Mouse (Mus musculus): Measurements from ENCODE around the gene Dab2ip.

Gene Dab2ip

GRCm38 (mm10) chr2:35557911-35558825 lies at the start of gene Dab2ip:
Gene Dab2ip (plus strand): TSS chr2:35558266.
- DNase-seq (ENCODE audit: low spot score in 2 of 2): no peak

- no peak for DNase-seq (ENCODE audit: low spot score in 2 of 2)
These were observed 49.3 kb upstream of the Dab2ip start for GRCm38 (mm10) chr2:35508597-35509342.

- DNase-seq (ENCODE audit: low spot score in 2 of 2): no peak
These were observed 48.8 kb upstream of the Dab2ip start for GRCm38 (mm10) chr2:35509343-35509667.

GRCm38 (mm10) chr2:35509888-35510287 lies 48.2 kb upstream of the Dab2ip start:
- no peak for DNase-seq (ENCODE audit: low spot score in 2 of 2)

- no peak for DNase-seq (ENCODE audit: low spot score in 2 of 2)
These were observed 47.1 kb upstream of the Dab2ip start for GRCm38 (mm10) chr2:35510920-35511319.

GRCm38 (mm10) chr2:35512226-35512625 lies 45.8 kb upstream of the Dab2ip start:
- no peak for DNase-seq (ENCODE audit: low spot score in 2 of 2)

- DNase-seq (ENCODE audit: low spot score in 2 of 2): peak in 1 of 2 experiments; percentile 59
These were observed 43.8 kb upstream of the Dab2ip start for GRCm38 (mm10) chr2:35514051-35514892.

- no peak for DNase-seq (ENCODE audit: low spot score in 2 of 2)
These were observed 31.3 kb upstream of the Dab2ip start for GRCm38 (mm10) chr2:35526612-35527242.

GRCm38 (mm10) chr2:35529086-35529485 lies 29.0 kb upstream of the Dab2ip start:
- DNase-seq (ENCODE audit: low spot score in 2 of 2): no peak

- DNase-seq (ENCODE audit: low spot score in 2 of 2): no peak
These were observed 28.2 kb upstream of the Dab2ip start for GRCm38 (mm10) chr2:35529856-35530255.

GRCm38 (mm10) chr2:35530732-35531131 lies 27.3 kb upstream of the Dab2ip start:
- no peak for DNase-seq (ENCODE audit: low spot score in 2 of 2)

GRCm38 (mm10) chr2:35533646-35534045 lies 24.4 kb upstream of the Dab2ip start:
- no peak for DNase-seq (ENCODE audit: low spot score in 2 of 2)

GRCm38 (mm10) chr2:35539276-35539972 lies 18.6 kb upstream of the Dab2ip start:
- peak; percentile 84 for DNase-seq (ENCODE audit: low spot score in 2 of 2)

GRCm38 (mm10) chr2:35540798-35541197 lies 17.3 kb upstream of the Dab2ip start:
- DNase-seq (ENCODE audit: low spot score in 2 of 2): no peak

GRCm38 (mm10) chr2:35544717-35545116 lies 13.3 kb upstream of the Dab2ip start:
- DNase-seq (ENCODE audit: low spot score in 2 of 2): peak; percentile 68 to 79

GRCm38 (mm10) chr2:35545125-35545590 lies 12.9 kb upstream of the Dab2ip start:
- peak in 1 of 2 experiments; percentile 63 for DNase-seq (ENCODE audit: low spot score in 2 of 2)

- DNase-seq (ENCODE audit: low spot score in 2 of 2): no peak
These were observed 11.6 kb upstream of the Dab2ip start for GRCm38 (mm10) chr2:35546462-35546861.

- DNase-seq (ENCODE audit: low spot score in 2 of 2): no peak
These were observed 8.9 kb upstream of the Dab2ip start for GRCm38 (mm10) chr2:35549191-35549590.

GRCm38 (mm10) chr2:35550097-35550496 lies 8.0 kb upstream of the Dab2ip start:
- no peak for DNase-seq (ENCODE audit: low spot score in 2 of 2)

- no peak for DNase-seq (ENCODE audit: low spot score in 2 of 2)
These were observed 1.1 kb upstream of the Dab2ip start for GRCm38 (mm10) chr2:35556918-35557486.
